Mouse (Mus musculus): ENCODE results near the gene Tas2r126. TPM values are rescaled to one million over a fixed set of nuclear protein-coding genes. Genes with fewer than 3 reads are reported as not detected.
"Not testable (repeated sequence)": the region's sequence is repeated elsewhere in the genome, so short reads cannot be mapped to it uniquely, and the experiment has no call there.

Tas2r126 gene
- polyA plus RNA-seq, 1 experiment: not detected

DNA sequence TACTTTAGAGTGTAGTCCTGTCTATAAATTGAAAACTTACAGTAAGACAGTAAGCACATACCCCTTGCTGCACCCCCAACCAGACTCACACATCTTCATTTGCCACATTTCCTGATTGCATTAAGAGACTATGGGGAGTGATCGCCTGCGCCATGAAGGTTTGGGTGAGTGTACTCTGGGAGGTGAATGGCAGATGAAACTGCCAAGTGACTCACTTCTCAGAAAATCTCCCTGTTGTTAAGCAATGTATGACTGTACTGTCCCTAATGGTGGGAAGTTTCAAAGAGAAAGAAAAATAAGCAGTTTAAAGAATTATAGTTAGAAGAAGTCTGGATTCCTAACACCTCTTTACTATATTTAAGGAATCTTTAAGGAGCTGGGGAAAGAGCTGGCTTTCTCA is 14.9 kb upstream of the Tas2r126 start:
- TF ChIP-seq GATA1 (IDR thresholded peaks at IDR 0.05; ENCODE audit: borderline replicate concordance, low read length) (no peak), FLI1 (IDR thresholded peaks at IDR 0.05; ENCODE audit: low read length) (no peak)
- H3K27me3 ChIP-seq (replicated peaks): no peaks in the 10 kb centered on the region
- H3K4me3 ChIP-seq (replicated peaks): no peak overlapping the region
- no peaks in the 10 kb centered on the region for H3K9me3 ChIP-seq
- H3K36me3 ChIP-seq (replicated peaks; ENCODE audit: low read length): no peaks in the 10 kb centered on the region
- no peaks in the 10 kb centered on the region for H3K4me1 ChIP-seq

DNA sequence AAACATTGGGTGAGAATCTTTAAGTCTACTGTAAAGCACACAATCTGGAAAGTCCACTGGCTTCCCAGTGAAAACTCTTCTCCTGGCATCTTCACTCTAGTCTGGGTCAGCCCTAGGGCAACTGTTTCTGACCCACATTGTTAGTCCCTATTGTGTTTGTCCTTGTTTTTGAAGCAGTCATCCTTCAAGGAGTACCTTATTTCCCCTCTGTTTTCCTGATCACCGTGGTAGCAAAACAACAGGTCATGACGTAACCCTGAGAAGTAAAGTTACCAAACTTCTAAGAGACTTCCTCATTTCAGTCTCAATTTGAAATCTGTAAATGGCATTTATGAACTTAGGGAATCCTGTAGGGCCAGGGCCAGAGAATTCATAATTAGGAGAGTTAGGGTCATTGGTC is 12.9 kb upstream of the Tas2r126 start:
- no peaks in the 10 kb centered on the region for H3K9me3 ChIP-seq
- no peak overlapping the region for H3K4me3 ChIP-seq (replicated peaks)
- no peaks in the 10 kb centered on the region for H3K27me3 ChIP-seq (replicated peaks)
- no peaks in the 10 kb centered on the region for H3K4me1 ChIP-seq
- TF ChIP-seq GATA1 (IDR thresholded peaks at IDR 0.05; ENCODE audit: borderline replicate concordance, low read length): no peak
- no peaks in the 10 kb centered on the region for H3K36me3 ChIP-seq (replicated peaks; ENCODE audit: low read length)

DNA sequence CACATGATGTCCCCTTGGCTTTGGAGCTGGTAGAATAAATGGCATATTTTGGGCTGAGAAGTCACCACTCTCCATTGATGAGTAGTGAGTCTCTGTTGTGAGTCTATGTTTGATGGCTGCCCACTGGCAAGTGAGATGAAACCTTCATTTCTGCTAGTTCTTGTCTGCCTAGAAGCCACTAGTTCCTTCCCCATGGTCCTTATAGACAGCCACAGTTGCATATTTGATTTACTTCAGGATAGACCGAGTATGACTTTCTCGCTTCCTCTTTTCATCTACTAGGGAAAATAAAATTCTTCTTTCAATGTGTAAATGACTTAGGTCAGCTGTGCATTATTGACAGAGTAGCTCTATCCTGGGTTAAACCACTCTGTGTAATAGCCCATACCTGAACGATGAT is 9.9 kb upstream of the Tas2r126 start:
- no peaks in the 10 kb centered on the region for H3K9me3 ChIP-seq
- H3K36me3 ChIP-seq (replicated peaks; ENCODE audit: low read length): no peaks in the 10 kb centered on the region
- H3K27me3 ChIP-seq (replicated peaks): no peaks in the 10 kb centered on the region
- no peak overlapping the region for H3K4me3 ChIP-seq (replicated peaks)
- TF ChIP-seq FLI1 (IDR thresholded peaks at IDR 0.05; ENCODE audit: low read length): no peak
- no peak for TF ChIP-seq GATA1 (IDR thresholded peaks at IDR 0.05; ENCODE audit: borderline replicate concordance, low read length)
- no peaks in the 10 kb centered on the region for H3K4me1 ChIP-seq

DNA sequence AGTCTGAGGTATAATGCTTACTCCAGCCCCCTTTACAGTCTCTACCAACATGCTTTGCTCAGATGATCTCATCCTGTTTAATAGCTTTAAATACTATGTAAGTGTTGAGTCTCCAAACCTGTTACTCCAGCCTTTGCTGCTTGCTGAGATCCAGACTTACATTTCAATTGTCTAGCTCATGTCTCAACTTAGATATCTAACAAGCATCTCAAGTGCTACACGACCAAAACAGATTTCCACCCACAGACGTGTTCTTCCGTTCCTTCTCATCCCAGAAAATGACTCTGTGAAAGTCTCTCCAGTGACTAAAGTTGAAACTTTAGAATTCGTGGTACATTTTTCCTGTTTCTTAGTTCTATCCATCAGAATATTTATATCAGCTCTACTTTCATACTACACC is 8.0 kb upstream of the Tas2r126 start:
- Histone ChIP-seq H3K9me3 (no peaks in the 10 kb centered on the region), H3K4me1 (no peaks in the 10 kb centered on the region; the same call in 1 of the 2 replicates), H3K27me3 (replicated peaks) (no peaks in the 10 kb centered on the region), H3K36me3 (replicated peaks; ENCODE audit: low read length) (no peaks in the 10 kb centered on the region), H3K4me3 (replicated peaks) (no peak overlapping the region)
- TF ChIP-seq GATA1 (IDR thresholded peaks at IDR 0.05; ENCODE audit: borderline replicate concordance, low read length): no peak
- TF ChIP-seq FLI1 (IDR thresholded peaks at IDR 0.05; ENCODE audit: low read length): no peak

DNA sequence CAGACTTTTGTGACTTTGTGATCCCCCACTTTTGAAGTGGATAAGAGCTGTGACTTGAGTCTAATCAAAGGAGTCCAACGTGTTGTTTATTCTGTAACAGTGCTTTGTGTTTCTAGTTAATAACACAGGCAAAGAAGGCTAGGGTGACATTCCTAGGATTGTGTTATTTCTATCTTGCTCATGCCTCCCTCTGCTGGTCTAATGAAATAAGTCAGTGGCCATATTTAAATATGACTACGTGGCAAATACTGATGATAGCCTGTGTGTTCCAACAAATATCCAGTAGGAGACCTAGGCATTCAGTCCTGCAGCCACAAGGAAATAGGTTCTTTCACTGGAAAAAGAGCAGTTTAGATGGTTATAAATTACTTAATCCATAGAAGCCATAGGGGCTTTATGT is 781 bp upstream of the Tas2r126 start:
- Histone ChIP-seq H3K9me3 (no peaks in the 10 kb centered on the region), H3K27me3 (replicated peaks) (peaks cover 2% of the 10 kb centered on the region), H3K36me3 (replicated peaks; ENCODE audit: low read length) (no peaks in the 10 kb centered on the region), H3K4me3 (replicated peaks) (no peak overlapping the region), H3K4me1 (peaks cover 6% of the 10 kb centered on the region)
- TF ChIP-seq FLI1 (IDR thresholded peaks at IDR 0.05; ENCODE audit: low read length) (no peak), GATA1 (IDR thresholded peaks at IDR 0.05; ENCODE audit: borderline replicate concordance, low read length) (no peak)

DNA sequence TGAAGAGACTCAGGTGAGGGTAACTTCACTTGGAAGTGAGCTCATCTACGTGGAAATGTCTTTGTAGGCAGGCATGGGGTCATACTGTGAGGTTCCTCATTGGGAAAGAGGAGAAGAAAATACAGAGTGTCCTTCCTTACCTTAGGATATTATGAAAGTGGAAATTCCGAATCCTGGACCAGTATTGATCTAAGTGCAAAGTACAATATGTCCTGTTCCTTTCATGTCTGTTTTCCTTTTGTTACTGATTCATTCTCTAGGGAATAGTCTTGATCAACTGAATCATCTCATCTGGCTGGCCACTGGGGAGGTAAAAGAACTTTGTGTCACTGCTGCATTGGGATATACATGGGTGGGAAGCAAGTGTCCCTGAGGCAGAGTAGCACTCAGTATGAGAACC is 1.2 kb downstream of the Tas2r126 start:
- peaks cover 6% of the 10 kb centered on the region for H3K4me1 ChIP-seq
- no peaks in the 10 kb centered on the region for H3K36me3 ChIP-seq (replicated peaks; ENCODE audit: low read length)
- H3K27me3 ChIP-seq (replicated peaks): peaks cover 2% of the 10 kb centered on the region
- TF ChIP-seq GATA1 (IDR thresholded peaks at IDR 0.05; ENCODE audit: borderline replicate concordance, low read length) (no peak), FLI1 (IDR thresholded peaks at IDR 0.05; ENCODE audit: low read length) (no peak)
- no peak overlapping the region for H3K4me3 ChIP-seq (replicated peaks)
- no peaks in the 10 kb centered on the region for H3K9me3 ChIP-seq

DNA sequence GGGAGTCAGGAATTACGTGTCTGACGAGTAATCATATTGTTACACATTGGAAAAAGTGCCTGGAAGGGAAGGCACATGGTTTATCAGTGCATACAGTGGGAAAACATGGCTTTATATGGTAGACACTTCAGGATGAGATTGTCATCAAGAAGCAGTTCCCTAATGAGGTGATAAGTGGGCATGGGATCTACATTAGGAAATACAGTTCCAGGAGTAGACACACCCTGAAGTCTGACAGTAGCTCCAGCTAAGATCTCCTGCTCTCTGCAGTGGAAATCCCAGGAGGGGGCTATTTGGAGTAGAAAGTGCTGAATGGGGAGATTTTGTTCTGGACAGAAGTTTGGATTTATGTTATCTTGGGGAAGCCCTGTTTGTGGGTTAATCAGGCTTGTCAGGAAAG is 7.1 kb downstream of the Tas2r126 start:
- no peak overlapping the region for H3K4me3 ChIP-seq (replicated peaks)
- H3K27me3 ChIP-seq (replicated peaks): no peaks in the 10 kb centered on the region
- no peaks in the 10 kb centered on the region for H3K4me1 ChIP-seq
- H3K9me3 ChIP-seq: no peaks in the 10 kb centered on the region
- H3K36me3 ChIP-seq (replicated peaks; ENCODE audit: low read length): no peaks in the 10 kb centered on the region
- no peak for TF ChIP-seq GATA1 (IDR thresholded peaks at IDR 0.05; ENCODE audit: borderline replicate concordance, low read length)
- no peak for TF ChIP-seq FLI1 (IDR thresholded peaks at IDR 0.05; ENCODE audit: low read length)

DNA sequence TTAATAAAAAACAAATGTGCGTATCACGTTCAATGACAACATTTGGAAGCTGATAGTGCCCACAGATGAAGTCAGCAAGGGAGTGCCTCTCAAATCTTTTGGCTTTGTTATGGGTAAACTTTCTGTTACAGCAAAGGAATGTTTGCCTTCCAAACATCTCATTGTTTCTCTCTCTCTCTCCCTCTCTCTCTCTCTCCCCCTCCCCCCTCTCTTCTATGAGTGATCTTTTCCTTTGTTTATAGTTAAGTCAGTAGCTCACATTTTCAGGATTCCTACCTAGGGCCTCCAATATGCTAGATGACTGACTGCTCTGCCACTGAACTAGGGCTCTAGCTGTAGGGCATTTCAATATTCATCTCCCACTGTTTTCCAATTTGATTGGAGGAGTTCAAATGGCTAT is 10.2 kb downstream of the Tas2r126 start:
- peaks cover 2% of the 10 kb centered on the region for H3K27me3 ChIP-seq (replicated peaks)
- no peaks in the 10 kb centered on the region for H3K36me3 ChIP-seq (replicated peaks; ENCODE audit: low read length)
- H3K4me3 ChIP-seq (replicated peaks): no peak overlapping the region
- TF ChIP-seq GATA1 (IDR thresholded peaks at IDR 0.05; ENCODE audit: borderline replicate concordance, low read length): no peak
- TF ChIP-seq FLI1 (IDR thresholded peaks at IDR 0.05; ENCODE audit: low read length): no peak
- no peaks in the 10 kb centered on the region for H3K9me3 ChIP-seq
- H3K4me1 ChIP-seq: no peaks in the 10 kb centered on the region

DNA sequence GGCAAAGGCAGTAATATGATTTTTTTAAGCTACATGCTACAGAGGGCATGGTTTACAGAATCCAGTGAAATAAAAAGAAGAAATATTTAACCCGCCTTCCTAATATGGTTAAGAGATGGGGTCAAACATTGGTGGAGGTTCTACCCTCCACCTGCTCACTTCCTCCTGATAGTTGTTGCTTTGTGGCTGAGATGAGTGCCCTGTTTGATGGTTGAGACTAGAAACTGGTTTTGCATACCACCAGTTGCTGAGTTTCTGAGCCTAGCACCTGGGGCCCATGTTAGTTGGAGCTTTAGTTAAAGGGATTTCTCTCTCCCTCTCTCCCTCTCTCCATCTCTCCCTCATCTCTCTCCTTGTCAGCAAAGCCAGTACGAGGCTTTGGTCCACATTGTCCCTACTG is 13.0 kb downstream of the Tas2r126 start:
- no peak overlapping the region for H3K4me3 ChIP-seq (replicated peaks)
- H3K4me1 ChIP-seq: no peaks in the 10 kb centered on the region
- no peak for TF ChIP-seq FLI1 (IDR thresholded peaks at IDR 0.05; ENCODE audit: low read length)
- TF ChIP-seq GATA1 (IDR thresholded peaks at IDR 0.05; ENCODE audit: borderline replicate concordance, low read length): no peak
- no peaks in the 10 kb centered on the region for H3K36me3 ChIP-seq (replicated peaks; ENCODE audit: low read length)
- peaks cover 2% of the 10 kb centered on the region for H3K27me3 ChIP-seq (replicated peaks)
- no peaks in the 10 kb centered on the region for H3K9me3 ChIP-seq

DNA sequence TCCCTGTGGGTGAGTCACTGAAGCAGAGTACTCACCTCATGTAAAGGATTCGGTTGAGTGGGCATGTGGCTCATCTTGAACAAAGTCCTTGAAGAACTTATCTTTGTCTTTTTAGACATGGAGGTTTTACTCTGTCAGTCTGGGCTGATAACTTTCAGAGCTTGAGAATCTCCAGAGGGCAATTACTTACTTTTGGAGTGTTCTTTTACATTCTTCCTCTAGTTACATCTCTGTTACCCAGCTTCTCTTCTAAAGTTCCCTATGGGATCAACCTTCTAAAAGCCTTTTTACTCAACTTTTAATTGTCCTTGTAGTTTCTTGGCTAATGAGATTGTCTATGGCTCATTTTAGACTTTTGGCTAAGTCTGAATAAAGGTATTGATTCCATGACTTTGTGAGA is 30.8 kb downstream of the Tas2r126 start, which contains the start of gene Olfr458:
TSS of gene Olfr458 (minus strand) at position 101 of the 400 bp plus-strand sequence.
- H3K36me3 ChIP-seq (replicated peaks; ENCODE audit: low read length): no peaks in the 10 kb centered on the region
- H3K9me3 ChIP-seq: no peaks in the 10 kb centered on the region
- TF ChIP-seq FLI1 (IDR thresholded peaks at IDR 0.05; ENCODE audit: low read length): no peak
- no peak for TF ChIP-seq GATA1 (IDR thresholded peaks at IDR 0.05; ENCODE audit: borderline replicate concordance, low read length)
- H3K4me1 ChIP-seq: no peaks in the 10 kb centered on the region
- no peak within 1 kb of the TSS for H3K4me3 ChIP-seq (replicated peaks)
- H3K27me3 ChIP-seq (replicated peaks): no peaks in the 10 kb centered on the region

DNA sequence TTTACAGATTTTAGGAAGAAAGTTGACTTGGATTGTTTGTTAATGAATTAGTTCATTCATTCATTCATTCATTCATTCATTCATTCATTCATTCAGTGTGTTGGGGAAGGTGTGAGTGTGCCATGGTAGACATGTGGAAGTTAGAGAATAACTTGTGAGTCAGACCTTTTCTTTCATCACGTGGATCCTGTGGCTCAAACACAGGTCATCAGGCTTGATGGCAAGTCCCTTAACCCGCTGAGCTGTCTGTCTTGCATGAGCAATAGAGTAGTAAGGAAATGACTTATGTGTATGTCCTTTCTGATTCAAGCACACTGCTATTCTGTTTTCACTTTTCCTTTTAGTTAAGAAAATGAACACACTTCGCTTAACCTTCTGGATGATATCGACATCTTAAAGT is 36.2 kb downstream of the Tas2r126 start:
- Histone ChIP-seq H3K9me3 (no peaks in the 10 kb centered on the region), H3K27me3 (replicated peaks) (no peaks in the 10 kb centered on the region), H3K4me3 (replicated peaks) (no peak overlapping the region), H3K4me1 (no peaks in the 10 kb centered on the region), H3K36me3 (replicated peaks; ENCODE audit: low read length) (no peaks in the 10 kb centered on the region)
- TF ChIP-seq GATA1 (IDR thresholded peaks at IDR 0.05; ENCODE audit: borderline replicate concordance, low read length) (no peak), FLI1 (IDR thresholded peaks at IDR 0.05; ENCODE audit: low read length) (no peak)

DNA sequence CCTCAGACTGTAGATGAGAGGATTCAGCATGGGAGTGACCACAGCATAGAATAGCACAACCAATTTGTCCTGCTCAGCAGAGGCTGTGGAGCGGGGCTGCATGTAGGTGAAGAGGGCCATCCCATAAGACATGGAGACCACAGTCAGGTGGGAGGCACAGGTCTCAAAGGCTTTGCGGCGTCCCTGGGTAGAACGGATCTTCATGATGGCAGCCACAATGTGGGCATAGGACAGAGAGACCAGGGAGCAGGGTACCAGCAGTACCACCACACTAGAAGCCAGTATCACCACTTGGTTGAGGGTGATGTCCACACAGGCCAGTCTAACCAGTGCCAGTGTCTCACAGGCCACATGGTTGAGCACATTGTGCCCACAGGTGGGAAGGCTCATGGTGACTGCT is 37.0 kb downstream of the Tas2r126 start:
- H3K9me3 ChIP-seq; H3K27me3 ChIP-seq (replicated peaks); H3K4me1 ChIP-seq; H3K4me3 ChIP-seq (replicated peaks); H3K36me3 ChIP-seq (replicated peaks; ENCODE audit: low read length): not testable (repeated sequence)

All from megakaryocyte, embryonic 14.5 days (primary cell).